Mouse (Mus musculus) spleen, adult 2 months (tissue): ENCODE results near the gene Pla2g2f.

Source experiments
- CTCF ChIP-seq: fragments of 200-500 bp; IDR thresholded peaks from 2 replicates; pipeline ENCODE4 v1.5.1; 2011; ENCODE audit warnings: mild to moderate bottlenecking, inconsistent platforms; ENCODE audit not compliant: insufficient read depth, insufficient read length, insufficient replicate concordance; ENCODE audit errors: extremely low read depth
- POLR2A ChIP-seq: fragments of 200-500 bp; IDR thresholded peaks from 2 replicates; pipeline ENCODE4 v1.6.1; 2011; ENCODE audit warnings: low read depth, low read length, inconsistent platforms

DNA sequence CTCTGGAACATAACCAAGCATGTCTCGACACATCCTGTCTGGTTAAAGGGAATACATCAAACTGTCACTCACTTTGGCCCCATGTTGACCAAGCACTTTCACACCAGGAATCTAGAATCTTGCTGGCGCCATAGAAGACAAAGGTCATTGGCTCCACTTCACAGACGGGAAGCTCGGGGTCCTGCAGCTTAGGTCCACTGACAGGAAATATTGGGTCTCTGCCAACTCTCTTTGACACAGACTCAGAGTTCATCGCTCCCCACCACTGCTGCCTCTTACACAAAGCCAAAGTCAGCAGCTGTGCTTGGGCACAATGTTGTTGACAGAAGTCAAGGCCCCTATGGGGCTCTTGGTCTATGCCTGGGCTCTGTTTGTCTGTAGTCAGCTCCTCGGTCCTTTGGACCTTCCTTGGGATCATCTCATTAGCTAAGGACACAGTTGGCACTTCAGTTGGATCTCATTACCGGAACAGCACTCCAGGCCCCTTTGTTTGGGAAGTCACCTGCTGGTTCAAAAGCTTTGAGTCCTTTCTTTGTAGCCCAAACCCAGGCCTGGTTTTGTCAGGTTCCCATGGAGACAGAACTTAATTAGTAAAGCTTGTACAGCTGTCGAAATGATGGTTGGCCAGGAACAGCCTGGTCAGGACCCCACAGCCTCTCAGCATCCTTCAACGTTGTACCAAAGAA lies 28.3 kb downstream of the Pla2g2f start:
- TF ChIP-seq CTCF (no peak), POLR2A (no peak)
